Mouse (Mus musculus) adrenal gland, postnatal 14 days (tissue): Measurements from ENCODE around the gene Zfp704. TPM values are rescaled to one million over a fixed set of nuclear protein-coding genes. Genes with fewer than 3 reads are reported as not detected.

ENCODE experiments used
- DNase-seq: peaks from one replicate; pipeline ENCODE4 v3.0.0; 2021; ENCODE audit warnings: mixed read lengths
- total RNA-seq: library from RNA; stranded (reverse); gene quantifications from 2 replicates; pipeline ENCODE4 v1.2.3, GENCODE M21; 2021

The Zfp704 gene
- total RNA-seq, 1 experiment from 2014 or later, result 14.6 TPM

DNA sequence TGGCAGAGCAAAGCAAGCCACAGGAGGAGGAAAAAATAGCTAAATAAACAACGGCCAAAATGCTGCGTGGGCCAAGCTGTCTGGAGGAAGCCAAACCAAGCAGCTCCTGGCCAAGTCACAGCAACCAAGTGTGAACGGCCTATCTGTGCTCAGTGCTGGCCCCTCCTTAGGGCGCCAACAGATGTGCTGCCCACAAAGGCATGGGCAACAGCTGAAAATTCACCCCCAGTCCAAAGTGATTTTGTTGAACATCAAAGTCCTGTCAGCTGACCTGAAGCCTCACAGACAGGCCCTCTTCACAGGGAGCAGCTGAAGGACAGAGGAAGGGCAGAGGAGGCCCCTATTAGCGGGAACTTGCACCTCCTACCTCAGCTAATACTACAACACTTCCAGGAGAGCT lies 148.2 kb downstream of the Zfp704 start:
- DNase-seq, result no peak

DNA sequence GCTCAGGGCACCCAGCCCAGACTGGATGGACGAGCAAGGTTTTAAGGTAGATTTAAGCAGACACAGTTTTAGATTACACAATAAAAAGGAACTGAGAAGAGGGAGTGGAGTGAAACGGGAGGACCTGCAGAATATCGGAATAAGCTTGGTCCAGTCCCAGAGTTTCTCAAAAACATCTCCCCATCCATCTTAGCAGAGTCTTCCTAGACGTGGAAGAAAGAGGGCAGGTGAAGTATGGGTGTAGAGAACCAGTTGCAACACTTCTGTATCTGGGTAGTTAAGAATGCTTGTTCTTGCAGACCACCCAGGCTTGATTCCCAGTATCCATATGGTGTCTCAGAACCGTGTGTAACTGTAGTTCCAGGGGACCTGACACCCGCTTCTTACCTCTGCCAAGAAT lies 149.6 kb downstream of the Zfp704 start:
- no peak for DNase-seq

DNA sequence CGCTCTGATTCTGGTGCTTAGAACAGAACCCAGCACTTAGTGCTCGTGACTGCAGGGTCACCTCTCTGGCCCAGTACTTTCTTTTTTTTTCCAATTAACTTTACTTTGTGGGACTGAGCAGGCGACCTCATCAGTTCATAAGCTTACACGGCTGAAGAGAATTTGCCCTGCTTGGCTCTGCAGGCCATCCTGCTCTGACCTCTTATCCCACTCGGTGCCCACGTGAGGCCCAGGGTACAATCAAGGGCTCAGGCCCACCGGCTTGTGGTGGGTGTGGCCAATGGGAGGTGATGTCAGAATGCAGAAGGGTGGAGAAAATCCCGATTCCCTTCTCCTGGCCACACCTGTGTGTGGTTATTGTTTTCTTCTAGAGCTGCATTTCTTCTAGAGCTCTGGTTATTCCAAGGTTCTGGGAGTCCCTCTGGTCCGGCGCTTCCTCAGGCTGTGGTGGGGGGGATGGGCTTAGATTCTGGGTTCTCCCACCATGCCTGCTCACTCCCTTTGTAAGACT lies 153.4 kb downstream of the Zfp704 start:
- no peak for DNase-seq

GRCm38 (mm10) chr3:9455351-9455750 lies 154.5 kb downstream of the Zfp704 start:
- DNase-seq, result no peak

GRCm38 (mm10) chr3:9454556-9455330 lies 155.1 kb downstream of the Zfp704 start:
- DNase-seq, result no peak

- DNase-seq, result no peak
Observed at GRCm38 (mm10) chr3:9450521-9450920, 159.4 kb downstream of the Zfp704 start.

DNA sequence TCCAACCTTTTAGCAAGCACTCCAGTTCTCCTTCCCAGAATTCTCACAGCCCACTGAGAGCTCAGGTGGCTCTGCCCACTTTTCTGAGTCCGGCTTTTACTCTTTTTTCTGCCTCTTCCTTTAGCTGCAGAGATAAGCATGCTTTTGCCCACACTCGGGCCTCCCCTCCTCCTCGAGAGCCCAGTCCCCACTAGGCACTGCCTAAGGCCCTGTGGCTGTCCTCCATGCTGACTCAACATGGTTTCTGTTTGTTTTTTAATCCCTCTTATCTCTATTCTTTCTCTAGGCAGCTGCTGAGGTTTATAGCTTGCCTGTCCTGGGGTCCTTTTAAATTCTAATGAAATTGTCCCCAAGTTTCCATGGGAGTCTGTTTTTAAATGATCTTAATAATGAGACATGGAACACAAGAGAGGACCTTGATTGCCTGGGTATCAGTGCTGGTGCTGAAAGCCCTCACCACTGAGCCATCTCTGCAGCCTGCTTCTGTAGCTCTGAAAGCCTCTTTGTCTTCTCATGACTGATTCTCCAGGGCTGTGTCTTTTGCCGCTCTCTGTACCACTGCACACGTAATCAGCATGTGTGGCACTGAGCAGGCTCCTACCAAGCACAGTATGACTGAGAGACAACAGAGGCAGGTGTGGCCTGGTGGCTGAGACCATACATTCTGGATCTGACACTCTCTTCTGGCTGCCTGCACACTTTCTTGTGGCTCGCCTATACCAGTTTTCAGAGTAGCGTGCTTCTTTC lies 160.5 kb downstream of the Zfp704 start:
- DNase-seq, result no peak

DNA sequence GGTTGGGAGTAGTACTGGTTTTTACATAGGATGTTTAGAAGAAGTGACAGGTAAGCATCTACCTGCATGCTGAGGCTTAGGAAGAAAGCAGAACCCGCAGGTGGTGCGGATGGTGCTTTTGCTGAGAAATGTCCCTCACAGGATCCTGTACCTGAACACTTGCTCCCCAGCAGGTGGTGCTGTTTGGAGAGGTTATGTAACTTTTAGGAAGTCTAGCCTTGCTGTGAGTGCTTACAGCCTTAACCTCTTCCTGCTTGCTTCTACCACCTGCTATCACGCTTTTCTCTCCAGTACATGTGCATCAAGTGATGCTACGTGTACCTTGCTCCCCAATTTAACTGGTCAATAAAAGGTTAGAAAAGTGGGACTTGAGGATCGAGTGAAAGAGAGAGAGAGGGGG lies 161.3 kb downstream of the Zfp704 start:
- DNase-seq, result no peak

DNA sequence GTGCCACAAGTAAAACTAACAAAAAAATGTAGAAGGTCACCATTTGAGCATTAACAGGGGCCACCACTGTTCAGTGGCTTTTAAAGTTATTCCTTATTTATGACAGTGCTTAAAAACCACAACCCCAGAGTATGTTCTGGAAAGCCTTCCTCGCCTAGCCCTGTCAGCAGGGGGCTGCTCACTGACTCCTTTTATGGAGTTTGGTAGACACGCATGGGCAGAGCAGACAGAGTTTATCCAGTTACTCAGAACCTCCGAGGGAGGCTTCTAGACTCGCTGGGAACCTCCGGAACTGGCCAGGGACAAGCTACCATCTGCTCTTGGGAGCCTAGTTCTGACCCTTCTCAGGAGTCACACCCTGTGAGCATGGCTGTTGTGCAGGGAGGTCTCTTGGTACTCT lies 165.3 kb downstream of the Zfp704 start:
- no peak for DNase-seq

DNA sequence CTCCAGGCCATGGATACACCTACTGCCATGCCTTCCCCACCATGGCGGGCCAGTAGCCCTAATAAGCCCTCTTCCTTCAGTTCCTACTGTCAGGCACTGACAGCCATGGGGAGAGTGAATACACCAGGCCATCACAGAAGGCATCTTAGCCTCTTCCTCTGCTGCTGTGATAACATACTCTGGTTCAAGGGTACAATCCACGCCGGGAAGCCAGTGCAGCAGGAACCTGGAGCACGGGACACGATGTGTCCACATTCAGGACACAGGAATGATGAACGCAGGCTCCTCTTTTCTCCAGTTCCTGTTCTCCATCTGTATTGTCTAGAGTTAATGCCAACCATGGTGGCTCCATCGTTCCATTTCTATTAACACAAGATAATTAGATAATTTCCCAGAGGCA lies 165.9 kb downstream of the Zfp704 start:
- DNase-seq, result no peak

DNA sequence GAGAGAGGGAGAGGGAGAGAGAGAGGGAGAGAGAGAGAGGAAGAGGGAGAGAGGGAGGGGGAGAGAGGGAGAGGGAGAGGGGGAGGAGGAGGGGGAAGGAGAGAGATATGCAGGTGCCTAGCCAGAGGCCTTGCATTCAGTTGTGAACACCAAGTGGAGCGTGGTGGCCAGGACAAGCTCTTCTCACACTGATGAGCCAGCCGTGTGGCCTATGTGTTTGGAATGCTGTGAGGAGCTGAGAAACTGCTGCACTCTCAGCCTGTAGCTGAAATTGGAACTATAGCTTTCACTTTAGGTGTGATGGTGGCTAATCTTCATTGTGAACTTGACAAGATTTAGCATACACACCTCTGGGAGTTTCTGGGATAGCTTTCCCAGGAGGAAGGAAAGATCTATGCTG lies 166.4 kb downstream of the Zfp704 start:
- no peak for DNase-seq

- DNase-seq, result no peak
Observed at GRCm38 (mm10) chr3:9441566-9442540, 168.0 kb downstream of the Zfp704 start.

GRCm38 (mm10) chr3:9440466-9440865 lies 169.4 kb downstream of the Zfp704 start:
- DNase-seq, result no peak

- DNase-seq, result no peak
Observed at GRCm38 (mm10) chr3:9439619-9440286, 170.1 kb downstream of the Zfp704 start.

DNA sequence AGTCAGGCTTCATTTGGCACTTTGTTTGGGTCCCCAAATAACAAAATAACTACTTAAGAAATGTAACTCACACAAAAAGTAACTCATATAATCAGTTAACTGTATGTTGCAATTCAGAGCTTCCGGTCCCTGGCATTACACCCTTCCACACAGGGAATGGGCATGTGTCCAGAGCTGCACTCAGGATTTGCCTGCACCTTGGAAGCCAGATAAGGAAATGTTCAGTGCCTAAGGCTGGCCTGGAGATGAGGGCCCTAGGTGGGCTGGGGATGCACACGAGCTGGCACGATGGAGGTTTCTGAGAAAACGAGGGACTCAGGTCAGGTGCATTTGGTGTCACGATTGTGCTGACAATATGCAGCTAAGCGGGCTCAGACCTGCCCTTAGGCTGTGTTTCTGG lies 173.6 kb downstream of the Zfp704 start:
- peak; percentile 60 for DNase-seq

- no peak for DNase-seq
Observed at GRCm38 (mm10) chr3:9434394-9435175, 175.3 kb downstream of the Zfp704 start.

DNA sequence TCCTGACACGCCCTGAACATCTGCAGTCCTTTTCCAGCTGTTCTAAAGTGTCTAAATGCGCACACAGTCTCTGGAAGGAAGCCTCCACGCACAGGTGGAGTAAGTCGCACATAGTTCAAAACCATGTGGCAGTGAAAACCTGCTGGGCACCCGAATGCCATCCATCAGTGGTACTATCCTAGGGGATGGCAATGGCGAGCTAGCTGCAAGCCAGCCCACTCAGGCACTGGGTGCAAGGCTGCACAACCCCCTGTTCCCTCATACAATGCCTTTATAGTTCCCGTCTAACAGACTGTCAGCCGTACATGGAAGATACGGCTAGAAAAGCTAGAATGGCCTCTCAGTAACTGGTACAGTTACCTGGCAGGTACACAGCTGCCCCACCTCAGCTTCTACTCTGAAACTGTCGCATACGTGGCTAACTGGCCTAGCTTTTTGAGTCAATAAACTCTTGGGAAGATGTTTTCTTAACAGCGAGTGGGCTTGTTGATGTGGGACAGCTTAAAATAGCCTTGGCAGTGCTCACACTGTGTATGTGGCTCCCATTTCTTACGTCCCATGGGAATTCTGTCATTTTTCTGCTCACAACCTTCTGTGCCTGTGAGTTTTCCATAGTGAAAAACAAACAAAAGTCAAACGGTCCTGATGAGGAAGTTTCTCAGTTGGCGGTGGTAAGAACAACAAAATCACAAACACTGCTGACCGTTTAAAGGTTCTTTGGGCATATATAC lies 176.9 kb downstream of the Zfp704 start:
- no peak for DNase-seq

GRCm38 (mm10) chr3:9432226-9432625 lies 177.7 kb downstream of the Zfp704 start:
- DNase-seq, result no peak

DNA sequence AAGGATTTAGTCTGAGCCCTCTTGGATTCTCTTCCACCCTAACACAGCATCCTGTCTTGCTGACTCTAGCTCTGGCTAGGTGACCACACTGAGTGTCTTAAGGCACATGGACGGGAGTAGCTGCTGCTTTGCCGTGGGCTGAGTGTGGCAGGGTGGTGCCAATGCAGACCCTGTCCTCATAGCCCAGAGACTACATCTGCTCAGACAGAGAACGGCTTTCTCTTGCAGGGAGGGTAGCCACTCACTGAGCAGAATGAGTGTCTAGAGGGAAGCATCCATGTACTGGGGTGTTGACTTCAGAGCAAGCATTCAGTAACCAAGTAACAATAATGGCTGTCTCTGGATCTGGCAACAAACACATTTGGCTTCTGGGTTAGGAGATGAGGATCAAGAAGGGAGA lies 179.9 kb downstream of the Zfp704 start:
- DNase-seq, result no peak

DNA sequence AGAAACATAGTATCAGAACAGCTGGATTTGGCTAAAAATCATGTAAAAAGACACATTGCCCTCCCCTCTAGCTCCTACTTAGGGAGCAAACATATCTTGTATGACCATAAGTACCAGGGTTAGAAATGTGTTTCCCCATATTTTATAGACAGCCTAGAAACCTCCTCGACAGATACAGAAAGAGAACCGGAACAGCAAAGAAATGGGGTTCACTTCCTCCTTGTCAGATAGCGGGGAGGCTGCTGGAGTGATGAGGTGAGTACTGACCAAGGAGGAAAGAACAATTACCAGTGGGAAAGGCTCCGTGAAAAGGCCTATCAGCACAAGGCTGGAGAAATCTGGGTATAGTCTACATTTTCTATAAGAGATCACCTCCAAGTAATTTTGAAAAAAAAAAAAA lies 182.1 kb downstream of the Zfp704 start:
- no peak for DNase-seq
